Mouse (Mus musculus) retina, adult 2 months (tissue): ENCODE data around the gene Nbeal1.
"Not testable (repeated sequence)": the region's sequence is repeated elsewhere in the genome, so short reads cannot be mapped to it uniquely, and the experiment has no call there.

ENCODE experiments used
- DNase-seq: peaks from one replicate; pipeline ENCODE4 v3.0.0-alpha.2; 2012; ENCODE audit warnings: low read depth, low spot score

The Nbeal1 gene

GRCm38 (mm10) chr1:60179932-60180783 lies at the start of gene Nbeal1:
Gene Nbeal1 (plus strand): TSS chr1:60180599.
- DNase-seq, result peak; percentile 95

DNA sequence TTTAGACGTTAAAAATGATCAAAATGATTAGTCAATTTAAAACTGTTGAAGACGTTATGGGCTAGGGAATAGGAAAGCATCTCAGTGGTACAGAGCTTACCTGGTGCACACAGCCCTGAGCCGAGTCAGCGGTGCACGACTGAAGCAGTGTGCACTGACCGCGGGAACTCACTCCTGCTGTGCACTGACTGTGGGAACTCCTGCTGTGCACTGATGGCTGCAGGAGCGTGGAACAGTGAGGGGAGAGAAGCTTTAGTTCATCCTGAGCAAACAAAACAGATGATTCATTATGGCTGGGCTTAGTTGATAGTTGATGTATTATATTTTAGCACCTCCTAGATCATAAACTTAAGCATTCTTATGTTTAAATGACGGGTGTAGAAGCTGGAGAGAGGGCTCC lies 43.1 kb upstream of the Nbeal1 start:
- no peak for DNase-seq

GRCm38 (mm10) chr1:60152700-60153099 lies 27.7 kb upstream of the Nbeal1 start:
- DNase-seq, result no peak

- DNase-seq, result no peak
These were observed 23.7 kb upstream of the Nbeal1 start for GRCm38 (mm10) chr1:60156651-60157050.

GRCm38 (mm10) chr1:60158411-60158810 lies 22.0 kb upstream of the Nbeal1 start:
- DNase-seq, result peak; percentile 4

GRCm38 (mm10) chr1:60163676-60164075 lies 16.7 kb upstream of the Nbeal1 start:
- DNase-seq, result no peak

GRCm38 (mm10) chr1:60169626-60170025 lies 10.8 kb upstream of the Nbeal1 start:
- no peak for DNase-seq

DNA sequence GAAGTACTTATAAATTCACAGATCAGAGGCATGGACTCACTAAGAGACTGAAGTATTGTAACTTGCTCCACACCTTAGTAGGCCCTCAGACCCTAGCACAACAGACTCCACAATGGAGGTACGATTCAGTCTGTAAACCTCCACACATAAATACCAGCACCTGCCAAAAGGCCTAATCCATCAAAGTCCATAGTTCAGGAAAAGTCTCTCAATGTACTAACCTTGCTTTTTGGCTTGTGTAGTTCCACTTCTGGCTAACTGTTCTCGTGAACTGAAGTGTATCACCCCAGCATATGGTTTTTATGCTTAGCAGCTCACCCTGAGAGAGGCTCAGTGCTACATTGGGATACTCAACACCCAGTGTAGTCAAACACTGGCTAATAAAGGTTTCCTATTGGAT lies 10.1 kb upstream of the Nbeal1 start:
- DNase-seq, result no peak

DNA sequence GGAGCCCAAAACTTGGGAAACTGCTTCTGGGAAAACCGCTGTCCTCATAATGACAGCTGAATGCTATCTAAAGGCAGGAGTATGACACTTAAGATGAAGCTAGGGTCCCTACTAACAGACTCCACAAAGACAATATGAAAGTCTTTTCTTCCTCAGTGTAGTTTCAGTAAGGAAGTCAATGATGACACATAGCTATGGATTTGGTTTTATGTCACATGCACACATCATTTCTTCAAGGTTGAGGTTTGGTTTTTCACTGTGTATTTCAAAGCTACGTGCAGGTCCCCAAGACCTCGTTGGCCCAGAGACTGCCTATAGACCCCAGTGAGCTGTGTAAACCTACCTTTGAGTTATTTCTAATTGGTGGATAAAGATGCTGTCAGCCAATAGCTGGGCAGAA lies 7.3 kb upstream of the Nbeal1 start:
- no peak for DNase-seq

GRCm38 (mm10) chr1:60177814-60178213 lies 2.6 kb upstream of the Nbeal1 start:
- not testable (repeated sequence) for DNase-seq

DNA sequence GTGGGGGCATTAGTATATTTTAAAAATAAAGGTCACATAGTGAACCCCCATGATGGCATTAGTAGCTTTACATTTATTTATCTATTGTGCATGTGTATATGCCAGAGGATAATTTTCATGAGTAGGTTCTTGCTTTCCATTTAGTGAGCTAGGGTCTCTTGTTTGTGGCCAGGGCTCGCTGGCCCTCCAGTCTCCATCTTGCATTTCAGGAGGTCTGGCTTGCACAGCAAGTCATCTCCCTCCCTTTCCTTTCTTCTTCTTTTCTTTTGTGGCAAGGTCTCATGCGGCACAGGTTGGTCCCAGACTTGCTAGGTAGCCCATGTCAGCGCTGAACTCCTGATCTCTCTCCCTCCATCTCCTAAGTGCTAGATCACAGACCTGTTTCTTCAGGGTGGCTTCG lies 1.0 kb upstream of the Nbeal1 start:
- no peak for DNase-seq

- peak; percentile 13 for DNase-seq
These were observed 404 bp downstream of the Nbeal1 start for GRCm38 (mm10) chr1:60180784-60181221.

- no peak for DNase-seq
These were observed 8.1 kb downstream of the Nbeal1 start for GRCm38 (mm10) chr1:60188454-60188853.

- DNase-seq, result no peak
These were observed 16.4 kb downstream of the Nbeal1 start for GRCm38 (mm10) chr1:60196813-60197212.

- DNase-seq, result no peak
These were observed 18.6 kb downstream of the Nbeal1 start for GRCm38 (mm10) chr1:60199006-60199405.

DNA sequence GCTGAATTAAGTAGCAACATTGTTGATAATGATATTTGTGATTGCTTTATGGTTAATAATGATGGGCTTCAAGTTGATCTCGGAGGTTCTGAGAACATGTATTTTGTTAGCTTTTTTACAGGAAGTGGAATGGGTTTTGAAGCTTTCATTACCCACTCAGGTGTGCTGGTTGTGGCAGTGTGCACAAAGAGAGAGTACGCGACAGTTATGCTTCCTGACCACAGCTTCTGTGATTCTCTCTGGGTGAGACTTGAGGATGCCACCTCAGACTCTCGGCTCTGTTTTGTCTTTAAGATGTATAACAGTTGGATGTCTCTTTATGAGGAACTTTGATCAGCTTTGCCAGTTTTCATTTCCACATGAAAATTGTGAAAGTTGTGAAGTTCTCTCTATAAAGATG lies 55.9 kb downstream of the Nbeal1 start:
- DNase-seq, result no peak

DNA sequence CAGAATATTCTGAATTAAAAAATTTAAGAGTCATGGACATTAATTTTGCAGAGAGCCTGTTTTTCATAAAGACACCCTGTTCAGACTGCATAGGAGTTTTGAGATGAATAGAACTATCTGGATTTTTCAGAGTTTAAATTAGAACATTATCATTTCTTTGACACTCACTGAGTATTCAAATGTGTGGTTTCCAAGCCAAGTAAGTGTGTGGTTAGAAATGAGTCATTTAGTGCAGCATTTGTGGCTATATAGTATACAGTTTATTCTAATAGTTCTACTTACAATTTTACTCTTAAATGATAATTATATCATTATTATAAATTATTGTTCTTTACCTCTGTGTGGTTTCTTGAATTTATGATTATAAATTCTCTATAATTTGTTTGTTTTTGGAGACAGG lies 60.0 kb downstream of the Nbeal1 start:
- DNase-seq, result no peak

- no peak for DNase-seq
These were observed 87.7 kb downstream of the Nbeal1 start for GRCm38 (mm10) chr1:60268113-60268512.

DNA sequence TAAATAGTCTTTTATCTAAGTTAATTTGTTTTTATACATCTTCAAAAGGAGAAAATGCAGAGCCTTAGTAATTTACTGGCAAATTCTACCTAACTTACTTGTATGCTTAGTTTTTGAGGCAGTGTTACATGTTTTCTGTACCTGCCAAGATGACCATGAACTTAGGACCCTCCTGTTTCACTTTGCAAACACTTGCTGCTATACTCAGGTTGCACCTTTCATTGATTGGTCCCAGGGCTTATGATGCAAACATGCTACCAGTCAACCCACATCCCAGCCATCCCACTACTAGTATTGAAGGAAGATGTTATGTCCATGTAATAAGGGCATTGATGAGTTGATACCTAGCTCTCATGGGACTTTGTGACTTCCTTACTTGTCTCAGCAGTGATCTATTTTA lies 88.9 kb downstream of the Nbeal1 start:
- DNase-seq, result no peak

GRCm38 (mm10) chr1:60272471-60272870 lies 92.1 kb downstream of the Nbeal1 start:
- no peak for DNase-seq

DNA sequence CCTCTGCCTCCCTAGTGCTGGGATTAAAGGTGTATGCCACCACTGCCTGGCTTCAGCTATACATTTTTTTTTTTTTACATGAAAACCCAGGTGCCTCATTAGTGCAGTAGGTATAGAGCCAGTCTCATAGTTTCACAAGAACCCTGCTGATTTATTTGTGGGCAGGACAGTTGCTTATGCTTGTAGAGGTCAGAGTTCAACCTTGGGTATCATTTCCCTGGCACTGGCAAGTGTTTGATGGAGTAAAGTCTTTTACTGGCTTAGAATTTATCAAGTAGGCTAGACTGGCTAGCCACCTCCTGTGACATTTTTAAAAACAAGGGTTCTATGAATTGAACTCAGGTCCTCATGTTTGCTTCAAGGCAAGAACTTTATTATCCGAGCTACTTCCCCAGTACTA lies 113.5 kb downstream of the Nbeal1 start:
- DNase-seq, result no peak

GRCm38 (mm10) chr1:60342808-60343629 lies 162.6 kb downstream of the Nbeal1 start, which contains the start of gene Cyp20a1:
Gene Cyp20a1 (plus strand): TSS chr1:60343323.
- peak; percentile 53 for DNase-seq
